27 mouse cellular contexts compared by ENCODE assay signal in genomic region chr2:40862261-40862660, GRCm38 (mm10).
A peak's percentile ranks its signal among the peaks of the same experiment; 100 is the strongest.
DNase-seq lines count a peak whose midpoint lies in the region; ATAC-seq and TF ChIP-seq lines count a peak whose summit lies in the region.
"Had no signal": no experiment of that assay in that cellular context is flagged by ENCODE, and none has a peak within 500 bp of the region (broad histone marks: within the 10 kb centered on the region; RNA-seq: fewer than 3 reads in every experiment).

No protein-coding gene starts in this region.

- TF ChIP-seq CTCF in MEL (IDR thresholded peaks at IDR 0.05 in 2 of 3, conservative IDR thresholded peaks at IDR 0.05 in 1 of 3; ENCODE audit: control insufficient read depth in 1 of 3, insufficient read depth in 1 of 3, low read depth in 2 of 3, low read length in 3 of 3, poor library complexity in 1 of 3, severe bottlenecking in 1 of 3) = no peak
- no peak for TF ChIP-seq CTCF in brain, embryonic 14.5 days (IDR thresholded peaks at IDR 0.05; ENCODE audit: borderline replicate concordance, extremely low read depth, insufficient read depth, insufficient read length)
- TF ChIP-seq CTCF in midbrain, postnatal 0 days (IDR thresholded peaks at IDR 0.05) = no peak

- no peaks in the 10 kb centered on the region for H3K9me3 ChIP-seq in MEL (replicated peaks; ENCODE audit: insufficient read depth, low read length)
- H3K9me3 ChIP-seq in midbrain, postnatal 0 days (ENCODE audit: low read length) = no peaks in the 10 kb centered on the region
- H3K9me3 ChIP-seq: embryonic facial prominence, embryonic 15.5 days; forebrain, embryonic 15.5 days; heart, embryonic 12.5 days; hindbrain, embryonic 10.5 days; kidney, embryonic 15.5 days; limb, embryonic 12.5 days; liver, embryonic 13.5 days; midbrain, embryonic 15.5 days had no signal

- no peaks in the 10 kb centered on the region for H3K79me2 ChIP-seq in MEL (ENCODE audit: control insufficient read depth, insufficient read depth, low read length, poor library complexity)

- H3K36me3 ChIP-seq in MEL (ENCODE audit: control insufficient read depth in 1 of 2, insufficient read depth in 2 of 2, low read length in 2 of 2) = no peaks in the 10 kb centered on the region
- no peaks in the 10 kb centered on the region for H3K36me3 ChIP-seq in midbrain, postnatal 0 days (ENCODE audit: insufficient read depth, low read length)
- H3K36me3 ChIP-seq: embryonic facial prominence, embryonic 15.5 days; forebrain, embryonic 15.5 days; heart, embryonic 12.5 days; hindbrain, embryonic 10.5 days; kidney, embryonic 15.5 days; limb, embryonic 12.5 days; liver, embryonic 13.5 days; midbrain, embryonic 15.5 days had no signal

- H3K27ac ChIP-seq in MEL (ENCODE audit: control insufficient read depth, low read depth, low read length) = no peak overlapping the region
- H3K27ac ChIP-seq in midbrain, postnatal 0 days (ENCODE audit: low read depth, low read length) = no peak overlapping the region
- H3K27ac ChIP-seq: embryonic facial prominence, embryonic 15.5 days; forebrain, embryonic 15.5 days; hindbrain, embryonic 10.5 days; hindbrain, postnatal 0 days; kidney, embryonic 15.5 days; limb, embryonic 12.5 days; liver, embryonic 13.5 days; midbrain, embryonic 15.5 days had no signal

- TF ChIP-seq POLR2A in MEL (IDR thresholded peaks at IDR 0.05; ENCODE audit: control insufficient read depth in 1 of 2, insufficient read depth in 1 of 2, low read depth in 1 of 2, low read length in 2 of 2, poor library complexity in 1 of 2) = no peak
- no peak for TF ChIP-seq POLR2A in brain, embryonic 14.5 days (IDR thresholded peaks at IDR 0.05; ENCODE audit: borderline replicate concordance, extremely low read depth, insufficient read depth, insufficient read length, poor library complexity, severe bottlenecking)

- H3K4me2 ChIP-seq in midbrain, postnatal 0 days (ENCODE audit: low read depth, low read length, poor library complexity, severe bottlenecking) = no peak overlapping the region
- H3K4me2 ChIP-seq: embryonic facial prominence, embryonic 15.5 days; forebrain, embryonic 15.5 days; heart, embryonic 12.5 days; kidney, embryonic 15.5 days; limb, embryonic 12.5 days; liver, embryonic 13.5 days; midbrain, embryonic 15.5 days had no signal

- no peak for ATAC-seq in midbrain, postnatal 0 days (ENCODE audit: low FRiP score)
- ATAC-seq: forebrain, embryonic 15.5 days; hindbrain, postnatal 0 days; midbrain, embryonic 15.5 days had no signal

- peak; percentile 2 for DNase-seq in embryo, embryonic 11 days
- DNase-seq in embryo, embryonic 9.5 days (ENCODE audit: extremely low spot score) = no peak
- peak; percentile 39 for DNase-seq in 3T3-L1 (ENCODE audit: low read depth, low spot score)
- DNase-seq in MEL (ENCODE audit: low read depth, low spot score) = peak; percentile 1
- peak; percentile 15 for DNase-seq in brain, embryonic 14.5 days (ENCODE audit: low read depth)
- DNase-seq in gastrocnemius, postnatal 36 days = no peak
- DNase-seq in midbrain, postnatal 0 days (ENCODE audit: low spot score) = no peak
- DNase-seq in layer of hippocampus, postnatal 36 days = no peak
- DNase-seq: adrenal gland, postnatal 25 days; cerebellum, adult 11 months; cerebellum, adult 9-11 months; gastrocnemius, postnatal 10 days; heart, adult 11 months; heart, postnatal 10 days; kidney, adult 11 months; liver, embryonic 13.5 days; lung, adult 2 months; lung, postnatal 14 days; thymus, postnatal 14 days had no signal

- no peak overlapping the region for H3K9ac ChIP-seq in MEL (ENCODE audit: control insufficient read depth, low read depth, low read length, poor library complexity, severe bottlenecking)
- no peak overlapping the region for H3K9ac ChIP-seq in midbrain, postnatal 0 days (replicated peaks; ENCODE audit: low read length, poor library complexity, severe bottlenecking)
- H3K9ac ChIP-seq: embryonic facial prominence, embryonic 15.5 days; forebrain, embryonic 15.5 days; heart, embryonic 12.5 days; kidney, embryonic 15.5 days; limb, embryonic 12.5 days; liver, embryonic 13.5 days; midbrain, embryonic 15.5 days had no signal

- no peaks in the 10 kb centered on the region for H3K4me1 ChIP-seq in MEL (ENCODE audit: control insufficient read depth in 1 of 2, insufficient read depth in 2 of 2, low read length in 2 of 2)
- no peaks in the 10 kb centered on the region for H3K4me1 ChIP-seq in midbrain, postnatal 0 days (ENCODE audit: insufficient read depth, low read length)
- H3K4me1 ChIP-seq: embryonic facial prominence, embryonic 15.5 days; forebrain, embryonic 15.5 days; heart, embryonic 12.5 days; hindbrain, embryonic 10.5 days; kidney, embryonic 15.5 days; limb, embryonic 12.5 days; liver, embryonic 13.5 days; midbrain, embryonic 15.5 days had no signal

- H3K27me3 ChIP-seq in MEL (ENCODE audit: control insufficient read depth in 1 of 2, insufficient read depth in 2 of 2, low read length in 2 of 2) = no peaks in the 10 kb centered on the region
- no peaks in the 10 kb centered on the region for H3K27me3 ChIP-seq in midbrain, postnatal 0 days (ENCODE audit: insufficient read depth, low read length)
- H3K27me3 ChIP-seq: embryonic facial prominence, embryonic 15.5 days; forebrain, embryonic 15.5 days; heart, embryonic 12.5 days; kidney, embryonic 15.5 days; limb, embryonic 12.5 days; liver, embryonic 13.5 days; midbrain, embryonic 15.5 days had no signal

- no peak for TF ChIP-seq RAD21 in MEL (IDR thresholded peaks at IDR 0.05; ENCODE audit: low read depth, low read length)

- WGBS in midbrain, postnatal 0 days = 91% methylated on average over 4 of the region's 4 CpGs

- no peak for TF ChIP-seq EP300 in MEL (IDR thresholded peaks at IDR 0.05; ENCODE audit: low read depth in 1 of 2, low read length in 2 of 2)

- intact Hi-C loops in gastrocnemius, postnatal 36 days (cut with DNase I) = no loop called here

- peak overlapping the region in 1 of 2 experiments; percentile 45; a peak in 1 of 4 replicates for H3K4me3 ChIP-seq in MEL (ENCODE audit: control insufficient read depth in 1 of 2, insufficient read depth in 1 of 2, low read depth in 2 of 2, low read length in 2 of 2)
- H3K4me3 ChIP-seq in midbrain, postnatal 0 days (ENCODE audit: low read depth, low read length) = no peak overlapping the region
- H3K4me3 ChIP-seq: embryonic facial prominence, embryonic 15.5 days; forebrain, embryonic 15.5 days; heart, embryonic 12.5 days; hindbrain, embryonic 10.5 days; kidney, embryonic 15.5 days; limb, embryonic 12.5 days; liver, embryonic 13.5 days; midbrain, embryonic 15.5 days had no signal

TF ChIP-seq in MEL, 35 proteins besides CTCF, POLR2A, EP300 and RAD21:
- TF ChIP-seq NRF1 (IDR thresholded peaks at IDR 0.05; ENCODE audit: insufficient read depth, low read depth, low read length, poor library complexity, severe bottlenecking) = no peak
TF ChIP-seq in MEL: peak in this region for 0.

Comparison
In these comparisons a context has a peak if more than half of its experiments do, and no peak if none do; other contexts are left out.
1. DNase-seq: peak in embryo, embryonic 11 days (single experiment), 3T3-L1 (single experiment), MEL (single experiment) and brain, embryonic 14.5 days (single experiment); none in embryo, embryonic 9.5 days (single experiment), gastrocnemius, postnatal 36 days (0 of 2), midbrain, postnatal 0 days (single experiment) and layer of hippocampus, postnatal 36 days (0 of 2).